In genomic region chr7:113143552-113143951, GRCm38 (mm10) we compare ENCODE assay signal across 9 mouse cellular contexts.
A peak's percentile ranks its signal among the peaks of the same experiment; 100 is the strongest.
DNase-seq lines count a peak whose midpoint lies in the region; ATAC-seq lines count a peak whose summit lies in the region.
"Had no signal": no experiment of that assay in that cellular context is flagged by ENCODE, and none has a peak within 500 bp of the region (broad histone marks: within the 10 kb centered on the region; RNA-seq: fewer than 3 reads in every experiment).

No protein-coding gene starts in this region.

- H3K27ac ChIP-seq in heart, embryonic 11.5 days (ENCODE audit: low read depth, low read length): no peak overlapping the region
- no peak overlapping the region for H3K27ac ChIP-seq in intestine, embryonic 15.5 days
- no peak overlapping the region for H3K27ac ChIP-seq in midbrain, embryonic 14.5 days (replicated peaks; ENCODE audit: low read depth, low read length)
- H3K27ac ChIP-seq: neural tube, embryonic 12.5 days had no signal

- H3K36me3 ChIP-seq in heart, embryonic 11.5 days (ENCODE audit: control insufficient read depth, insufficient read depth, low read length): no peaks in the 10 kb centered on the region
- no peaks in the 10 kb centered on the region for H3K36me3 ChIP-seq in intestine, embryonic 15.5 days
- no peaks in the 10 kb centered on the region for H3K36me3 ChIP-seq in midbrain, embryonic 14.5 days (ENCODE audit: control insufficient read depth, insufficient read depth, low read length)
- H3K36me3 ChIP-seq: neural tube, embryonic 12.5 days had no signal

- no peak overlapping the region for H3K9ac ChIP-seq in heart, embryonic 11.5 days (ENCODE audit: low read depth, low read length)
- H3K9ac ChIP-seq in intestine, embryonic 15.5 days: no peak overlapping the region
- H3K9ac ChIP-seq in midbrain, embryonic 14.5 days (replicated peaks; ENCODE audit: low read length): no peak overlapping the region
- H3K9ac ChIP-seq: neural tube, embryonic 12.5 days had no signal

- DNase-seq in heart, adult 11 months: peak; percentile 95
- peak; percentile 76 for DNase-seq in cerebellum, adult 9-11 months
- peak; percentile 85 for DNase-seq in gastrocnemius, adult 18-20 months (ENCODE audit: low spot score)
- DNase-seq in left cerebral cortex, postnatal 25 days (ENCODE audit: low spot score in 2 of 2): peak; percentile 86 to 94
- DNase-seq in midbrain, embryonic 14.5 days: peak; percentile 95
- DNase-seq in spleen, adult 12 weeks (ENCODE audit: low spot score): peak; percentile 31

- no peaks in the 10 kb centered on the region for H3K4me1 ChIP-seq in heart, embryonic 11.5 days (ENCODE audit: control insufficient read depth, insufficient read depth, low read length)
- no peaks in the 10 kb centered on the region; the same call in 1 of the 2 replicates for H3K4me1 ChIP-seq in intestine, embryonic 15.5 days (replicated peaks)
- peaks cover 14% of the 10 kb centered on the region for H3K4me1 ChIP-seq in midbrain, embryonic 14.5 days (ENCODE audit: control insufficient read depth, insufficient read depth, low read length)

- ATAC-seq in heart, embryonic 11.5 days (replicated peaks; ENCODE audit: insufficient number of reproducible peaks, low FRiP score, low TSS enrichment): no peak
- ATAC-seq in intestine, embryonic 15.5 days: 0 out of 2 replicates have a peak, but pooled peaks have one; percentile 49
- peak; percentile 20; the same call in 1 of the 2 replicates for ATAC-seq in midbrain, embryonic 14.5 days (ENCODE audit: low FRiP score, low TSS enrichment)

- no peak overlapping the region for H3K4me2 ChIP-seq in heart, embryonic 11.5 days
- H3K4me2 ChIP-seq in intestine, embryonic 15.5 days (replicated peaks): no peak overlapping the region
- no peak overlapping the region for H3K4me2 ChIP-seq in midbrain, embryonic 14.5 days (ENCODE audit: low read length)
- H3K4me2 ChIP-seq: neural tube, embryonic 12.5 days had no signal

- intact Hi-C loops in left cerebral cortex, postnatal 25 days (cut with DNase I): loop anchor here (1.0 to 2.0 kb wide), 5 partner anchors 23 to 167 kb away; partner anchors contain the start of gene Arntl

- H3K27me3 ChIP-seq in heart, embryonic 11.5 days (ENCODE audit: control insufficient read depth, insufficient read depth, low read length): no peaks in the 10 kb centered on the region
- H3K27me3 ChIP-seq in intestine, embryonic 15.5 days (replicated peaks): no peaks in the 10 kb centered on the region
- H3K27me3 ChIP-seq in midbrain, embryonic 14.5 days (ENCODE audit: control insufficient read depth, insufficient read depth, low read length): no peaks in the 10 kb centered on the region
- H3K27me3 ChIP-seq: neural tube, embryonic 12.5 days had no signal

- no peaks in the 10 kb centered on the region for H3K9me3 ChIP-seq in heart, embryonic 11.5 days (replicated peaks; ENCODE audit: control insufficient read depth, low read length)
- no peaks in the 10 kb centered on the region for H3K9me3 ChIP-seq in intestine, embryonic 15.5 days
- no peaks in the 10 kb centered on the region for H3K9me3 ChIP-seq in midbrain, embryonic 14.5 days (ENCODE audit: control insufficient read depth, low read length)
- H3K9me3 ChIP-seq: neural tube, embryonic 12.5 days had no signal

- H3K4me3 ChIP-seq in heart, embryonic 11.5 days (ENCODE audit: low read depth, low read length): no peak overlapping the region
- H3K4me3 ChIP-seq in intestine, embryonic 15.5 days (replicated peaks): no peak overlapping the region
- no peak overlapping the region for H3K4me3 ChIP-seq in midbrain, embryonic 14.5 days (replicated peaks; ENCODE audit: low read depth, low read length)
- H3K4me3 ChIP-seq: neural tube, embryonic 12.5 days had no signal

- 8% methylated on average over 7 of the region's 7 CpGs for WGBS in heart, embryonic 11.5 days (ENCODE audit: insufficient replicate concordance)
- 7% methylated on average over 7 of the region's 7 CpGs for WGBS in intestine, embryonic 15.5 days
- 13% methylated on average over 7 of the region's 7 CpGs for WGBS in midbrain, embryonic 14.5 days

Comparison
In these comparisons a context has a peak if more than half of its experiments do, and no peak if none do; other contexts are left out.
1. DNase-seq: peak in every context shown above with its lines; median percentile 95 in heart, adult 11 months; 95 in midbrain, embryonic 14.5 days; 90 in left cerebral cortex, postnatal 25 days; 85 in gastrocnemius, adult 18-20 months; 76 in cerebellum, adult 9-11 months; 31 in spleen, adult 12 weeks.